Mouse (Mus musculus) c-Kit-positive CD71-positive TER-119-negative erythroid progenitor cells, embryonic 14.5 days (primary cell): ENCODE measurements around the gene Ctnna2.

ENCODE experiments used
- DNase-seq: peaks from one replicate; pipeline ENCODE4 v3.0.0-alpha.2; 2013; ENCODE audit warnings: low read depth

Gene Ctnna2

DNA sequence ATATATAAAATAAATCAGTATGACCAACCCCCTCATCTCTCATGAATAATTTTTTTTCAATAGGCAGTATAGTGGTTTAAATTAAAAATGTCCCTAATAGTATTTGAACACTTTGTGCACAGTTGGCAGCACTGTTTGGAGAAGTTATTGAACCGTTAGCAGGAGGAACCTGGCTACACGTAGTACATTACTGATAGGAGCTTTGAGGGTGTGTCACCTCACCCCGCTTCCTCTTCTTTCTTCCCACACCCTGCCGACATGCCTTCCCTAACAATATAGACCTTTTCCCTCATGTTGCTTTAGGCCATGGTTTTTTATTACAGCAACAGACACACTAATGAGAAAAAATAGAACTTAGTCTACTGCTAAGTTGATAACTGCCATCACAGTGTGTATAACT lies 1071.4 kb downstream of the Ctnna2 start:
- DNase-seq = no peak

DNA sequence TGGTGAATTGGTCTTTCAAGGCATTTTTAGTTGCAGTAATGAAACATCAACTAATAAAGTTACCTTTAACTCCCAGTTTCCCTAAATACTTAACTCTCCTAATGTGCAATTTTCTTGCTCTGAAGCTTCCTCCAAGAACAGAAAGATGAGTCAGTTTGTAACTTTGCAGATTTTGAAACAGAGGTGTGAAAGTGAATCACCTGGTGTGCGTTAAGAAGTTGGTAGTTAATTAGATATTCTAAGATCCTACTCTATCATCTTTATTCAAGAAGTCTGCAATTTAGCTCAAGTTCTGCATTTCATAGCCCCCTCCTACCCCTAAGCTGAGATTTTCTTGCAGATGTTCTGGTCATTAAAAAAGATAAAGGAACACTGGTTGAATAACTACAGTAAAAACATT lies 1082.3 kb downstream of the Ctnna2 start:
- no peak for DNase-seq
